Mouse (Mus musculus) hindbrain, embryonic 13.5 days (tissue): ENCODE measurements at regions not wholly inside any gene's neighbourhood (a gene's known extent, or its start where the extent isn't known, plus 50 kb on each side); places are given as distances from the start of the nearest gene placed in this dataset.

Experiments
- ATAC-seq: fragments of 200-750 bp; cut with Nextera tagmentation; 2 replicates; pipeline ENCODE4 v1.8.0; 2017; ENCODE audit warnings: moderate TSS enrichment; ENCODE audit not compliant: low FRiP score
- H3K27ac ChIP-seq: fragments of 300-500 bp; sonication (generic); 2 replicates; pipeline ENCODE4 v1.5.1; 2015; ENCODE audit warnings: inconsistent platforms, mild to moderate bottlenecking, moderate library complexity
- H3K27me3 ChIP-seq: fragments of 300-500 bp; sonication (generic); 2 replicates; pipeline ENCODE4 v1.6.1; 2015; ENCODE audit warnings: mild to moderate bottlenecking, inconsistent platforms
- H3K36me3 ChIP-seq: fragments of 300-500 bp; sonication (generic); 2 replicates; pipeline ENCODE4 v1.6.1; 2015; ENCODE audit warnings: mild to moderate bottlenecking, inconsistent platforms
- H3K4me1 ChIP-seq: fragments of 300-500 bp; sonication (generic); replicated peaks from 2 replicates; pipeline ENCODE4 v1.6.1; 2015; ENCODE audit warnings: inconsistent platforms
- H3K4me2 ChIP-seq: fragments of 300-500 bp; sonication (generic); 2 replicates; pipeline ENCODE4 v1.6.1; 2015; ENCODE audit warnings: inconsistent platforms, mild to moderate bottlenecking, moderate library complexity
- H3K4me3 ChIP-seq: fragments of 300-500 bp; sonication (generic); 2 replicates; pipeline ENCODE4 v1.5.1; 2015; ENCODE audit warnings: mild to moderate bottlenecking, inconsistent platforms
- H3K9ac ChIP-seq: fragments of 300-500 bp; sonication (generic); 2 replicates; pipeline ENCODE4 v1.6.1; 2015; ENCODE audit warnings: mild to moderate bottlenecking, inconsistent platforms
- H3K9me3 ChIP-seq: fragments of 300-500 bp; sonication (generic); 2 replicates; pipeline ENCODE4 v1.6.1; 2016; ENCODE audit warnings: inconsistent platforms
- WGBS: fragments of 180-500 bp; shearing (Covaris S2); methylation state at CpG from one replicate; pipeline ENCODE4 v1.1.7; 2015; 5-methylcytosine and 5-hydroxymethylcytosine counted together

- no peaks in the 10 kb centered on the region for H3K9me3 ChIP-seq
- H3K27ac ChIP-seq, result no peak overlapping the region
- H3K9ac ChIP-seq, result no peak overlapping the region
- H3K27me3 ChIP-seq, result no peaks in the 10 kb centered on the region
- H3K4me1 ChIP-seq, result peaks cover 13% of the 10 kb centered on the region
- ATAC-seq, result no peak
- WGBS, result 94% methylated on average over 5 of the region's 5 CpGs
- no peak overlapping the region for H3K4me2 ChIP-seq
- no peaks in the 10 kb centered on the region for H3K36me3 ChIP-seq
- no peak overlapping the region for H3K4me3 ChIP-seq
Measured at GRCm38 (mm10) chr12:12882931-12883553, 58.7 kb downstream of the Mycn start.

- peaks cover 19% of the 10 kb centered on the region for H3K4me1 ChIP-seq
- 91% methylated on average over 2 of the region's 2 CpGs for WGBS
- no peaks in the 10 kb centered on the region for H3K9me3 ChIP-seq
- H3K27ac ChIP-seq, result peak overlapping the region; percentile 68; the same call in 1 of the 2 replicates
- peak; percentile 4; the same call in 1 of the 2 replicates for ATAC-seq
- no peak overlapping the region for H3K4me2 ChIP-seq
- H3K4me3 ChIP-seq, result no peak overlapping the region
- H3K36me3 ChIP-seq, result no peaks in the 10 kb centered on the region
- H3K9ac ChIP-seq, result no peak overlapping the region
- H3K27me3 ChIP-seq, result no peaks in the 10 kb centered on the region
Measured at GRCm38 (mm10) chr12:12878031-12878430, 63.7 kb downstream of the Mycn start.

DNA sequence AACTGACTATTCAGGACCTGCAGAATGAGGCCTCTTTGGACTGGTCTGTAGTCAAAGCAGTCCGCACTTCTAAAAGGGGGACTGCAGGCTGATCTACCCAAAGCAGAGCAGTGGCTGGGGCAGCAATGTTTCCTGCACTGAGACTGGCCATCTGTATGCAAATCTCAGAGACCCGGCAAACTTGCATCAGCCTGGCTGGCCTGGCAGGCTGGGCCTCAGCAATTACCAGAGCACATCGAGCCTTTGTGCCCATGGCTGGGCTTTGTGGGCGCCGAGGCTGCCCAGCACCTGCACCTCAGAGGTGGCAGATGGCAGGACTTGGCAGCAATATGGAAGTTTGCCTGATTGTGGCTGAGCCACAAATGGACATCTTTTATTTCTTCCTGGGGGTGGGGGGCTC, 64.2 kb downstream of the Mycn start:
- Histone ChIP-seq H3K27me3 (no peaks in the 10 kb centered on the region), H3K4me3 (no peak overlapping the region), H3K27ac (peak overlapping the region; percentile 68), H3K4me2 (no peak overlapping the region), H3K36me3 (no peaks in the 10 kb centered on the region), H3K4me1 (peaks cover 20% of the 10 kb centered on the region), H3K9ac (no peak overlapping the region), H3K9me3 (no peaks in the 10 kb centered on the region)
- WGBS, result 21% methylated on average over 5 of the region's 5 CpGs
- ATAC-seq, result peak; percentile 76

GRCm38 (mm10) chr12:12875976-12876745, 65.6 kb downstream of the Mycn start:
- peak; percentile 43; the same call in 1 of the 2 replicates for ATAC-seq
- Histone ChIP-seq H3K4me1 (peaks cover 26% of the 10 kb centered on the region), H3K27me3 (no peaks in the 10 kb centered on the region), H3K36me3 (no peaks in the 10 kb centered on the region), H3K4me2 (no peak overlapping the region), H3K9ac (no peak overlapping the region), H3K9me3 (no peaks in the 10 kb centered on the region), H3K27ac (peak overlapping the region; percentile 74), H3K4me3 (no peak overlapping the region)
- WGBS, result 62% methylated on average over 12 of the region's 12 CpGs

DNA sequence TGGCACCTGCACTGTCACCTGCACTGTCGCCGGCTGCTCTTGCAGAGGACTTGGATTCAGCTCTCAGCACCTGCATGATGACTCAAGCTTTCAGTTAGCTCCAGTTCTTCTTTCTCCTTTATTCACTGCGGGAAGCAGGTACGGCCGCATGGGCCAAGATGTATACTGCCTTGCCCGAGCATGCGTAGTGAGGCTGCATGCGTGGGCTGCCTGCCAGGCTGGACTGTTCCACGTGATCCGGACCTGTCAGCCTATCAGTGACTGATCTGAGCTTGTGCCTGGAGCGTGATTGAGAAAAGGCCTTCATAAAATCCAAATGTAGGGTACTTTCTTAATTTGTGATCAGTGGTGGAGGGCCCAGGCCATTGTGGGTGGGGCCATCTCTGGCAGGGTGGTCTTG, 68.2 kb downstream of the Mycn start:
- peaks cover 26% of the 10 kb centered on the region for H3K4me1 ChIP-seq
- H3K4me2 ChIP-seq, result no peak overlapping the region
- no peaks in the 10 kb centered on the region for H3K9me3 ChIP-seq
- no peak overlapping the region for H3K9ac ChIP-seq
- no peaks in the 10 kb centered on the region for H3K27me3 ChIP-seq
- ATAC-seq, result no peak
- WGBS, result 90% methylated on average over 11 of the region's 11 CpGs
- H3K4me3 ChIP-seq, result no peak overlapping the region
- no peak overlapping the region for H3K27ac ChIP-seq
- H3K36me3 ChIP-seq, result no peaks in the 10 kb centered on the region

DNA sequence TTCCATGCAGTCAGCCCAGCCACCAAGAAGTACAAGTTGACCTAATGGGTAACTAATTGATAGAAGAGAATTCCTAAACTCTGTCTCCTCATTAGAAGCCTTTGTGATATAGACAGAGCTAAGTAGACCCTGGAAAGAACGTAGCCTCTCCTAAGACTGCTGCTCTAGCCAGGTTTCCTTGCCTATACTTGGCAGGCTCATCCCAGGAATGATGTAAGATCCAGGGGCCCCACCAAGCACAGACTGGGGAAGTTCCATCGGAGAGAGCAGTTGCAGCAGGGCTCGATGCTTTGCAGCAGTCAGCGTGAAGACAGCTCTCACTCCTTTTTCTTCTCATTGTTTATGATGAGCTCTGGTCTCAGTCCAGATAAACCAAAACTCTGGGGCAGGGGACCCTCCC, 68.7 kb downstream of the Mycn start:
- Histone ChIP-seq H3K9ac (no peak overlapping the region), H3K9me3 (no peaks in the 10 kb centered on the region), H3K4me3 (no peak overlapping the region), H3K27me3 (no peaks in the 10 kb centered on the region), H3K4me2 (no peak overlapping the region), H3K36me3 (no peaks in the 10 kb centered on the region), H3K4me1 (peaks cover 26% of the 10 kb centered on the region), H3K27ac (no peak overlapping the region)
- 55% methylated on average over 4 of the region's 4 CpGs for WGBS
- ATAC-seq, result no peak

DNA sequence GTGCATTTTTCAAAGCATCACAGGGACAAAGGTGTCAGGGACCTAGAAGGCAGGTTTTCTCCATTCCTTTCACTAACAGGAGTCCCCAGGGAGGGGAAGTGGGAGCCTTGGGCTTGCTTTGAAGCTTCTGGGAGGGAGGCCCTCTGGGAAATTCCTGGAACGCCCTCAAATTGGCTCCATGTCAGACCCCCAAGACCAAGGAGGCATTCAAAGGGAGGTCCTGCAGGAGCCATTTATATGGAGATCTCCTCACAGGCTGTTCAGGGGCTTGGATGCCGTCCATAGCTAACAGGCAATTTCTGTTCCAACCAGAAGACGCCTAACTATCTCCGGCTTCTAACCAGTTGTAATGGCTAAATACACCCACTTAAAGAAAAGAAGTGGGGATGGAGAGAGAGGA, 70.4 kb downstream of the Mycn start:
- no peaks in the 10 kb centered on the region for H3K9me3 ChIP-seq
- 43% methylated on average over 4 of the region's 4 CpGs for WGBS
- peak; percentile 22; the same call in 1 of the 2 replicates for ATAC-seq
- no peaks in the 10 kb centered on the region for H3K27me3 ChIP-seq
- peaks cover 17% of the 10 kb centered on the region for H3K4me1 ChIP-seq
- H3K27ac ChIP-seq, result peak overlapping the region; percentile 30; the same call in 1 of the 2 replicates
- no peak overlapping the region for H3K4me2 ChIP-seq
- H3K9ac ChIP-seq, result no peak overlapping the region
- H3K4me3 ChIP-seq, result no peak overlapping the region
- H3K36me3 ChIP-seq, result no peaks in the 10 kb centered on the region

- H3K4me3 ChIP-seq, result no peak overlapping the region
- H3K9ac ChIP-seq, result no peak overlapping the region
- 62% methylated on average over 10 of the region's 10 CpGs for WGBS
- no peaks in the 10 kb centered on the region for H3K27me3 ChIP-seq
- H3K4me2 ChIP-seq, result no peak overlapping the region
- no peaks in the 10 kb centered on the region for H3K36me3 ChIP-seq
- H3K27ac ChIP-seq, result no peak overlapping the region
- no peak for ATAC-seq
- no peaks in the 10 kb centered on the region for H3K9me3 ChIP-seq
- H3K4me1 ChIP-seq, result peaks cover 1% of the 10 kb centered on the region
Measured at GRCm38 (mm10) chr12:12866590-12866989, 75.1 kb downstream of the Mycn start.

DNA sequence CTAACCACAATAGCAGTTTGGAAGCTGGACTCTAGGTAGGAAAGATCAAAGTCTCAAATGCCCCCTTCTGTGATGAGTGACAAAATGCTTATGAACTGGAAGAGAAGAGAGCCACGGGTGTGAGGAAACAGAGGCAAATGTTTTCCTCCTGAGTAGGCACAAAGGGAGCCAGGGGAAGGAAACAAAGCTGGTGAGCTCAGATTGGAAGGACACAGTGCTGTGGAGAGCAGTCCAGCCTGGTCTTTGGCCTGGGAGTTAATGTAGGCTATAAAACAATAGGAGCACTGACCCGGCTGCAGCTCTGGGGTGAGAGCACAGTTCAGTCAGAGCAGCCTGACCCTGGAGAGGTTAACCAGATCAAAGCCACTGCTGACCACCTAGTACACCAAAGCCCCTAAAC, 91.0 kb downstream of the Mycn start:
- whole genome bisulfite sequencing, result 11% methylated on average over 2 of the region's 2 CpGs
- Histone ChIP-seq H3K4me3 (no peak overlapping the region), H3K27ac (no peak overlapping the region), H3K9ac (no peak overlapping the region), H3K9me3 (no peaks in the 10 kb centered on the region), H3K36me3 (no peaks in the 10 kb centered on the region), H3K4me1 (no peaks in the 10 kb centered on the region), H3K27me3 (no peaks in the 10 kb centered on the region), H3K4me2 (no peak overlapping the region)
- no peak for ATAC-seq

DNA sequence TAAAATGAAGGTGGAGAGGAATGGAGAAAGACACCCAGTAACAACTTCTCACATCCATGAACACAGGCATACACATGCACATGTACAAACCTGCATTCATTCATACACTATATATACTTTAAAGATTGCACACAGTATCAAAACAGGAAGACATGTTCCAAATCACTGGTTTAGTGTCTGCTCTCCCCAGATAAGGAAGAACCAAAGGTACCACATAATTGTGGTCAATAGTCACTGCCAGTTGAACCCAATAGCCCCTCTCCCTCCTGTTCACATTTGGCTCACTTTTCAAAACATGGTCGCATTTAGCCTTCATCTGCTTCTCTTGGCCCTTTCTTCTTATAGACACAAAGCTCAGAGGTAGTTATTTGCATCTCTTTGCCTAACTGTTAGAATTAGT, 95.0 kb downstream of the Mycn start:
- Histone ChIP-seq H3K4me2 (no peak overlapping the region), H3K4me1 (peaks cover 6% of the 10 kb centered on the region), H3K9me3 (no peaks in the 10 kb centered on the region), H3K9ac (no peak overlapping the region), H3K27ac (no peak overlapping the region), H3K4me3 (no peak overlapping the region), H3K27me3 (peaks cover under 1% of the 10 kb centered on the region; the same call in 1 of the 2 replicates), H3K36me3 (no peaks in the 10 kb centered on the region)
- WGBS, result 54% methylated on average over 1 of the region's 1 CpGs
- ATAC-seq, result no peak

- Histone ChIP-seq H3K4me1 (peaks cover 20% of the 10 kb centered on the region), H3K4me2 (no peak overlapping the region), H3K27ac (0 out of 2 replicates have a peak overlapping the region, but pooled peaks have one; percentile 3), H3K27me3 (peaks cover 5% of the 10 kb centered on the region; the same call in 1 of the 2 replicates), H3K36me3 (no peaks in the 10 kb centered on the region), H3K9ac (no peak overlapping the region), H3K4me3 (no peak overlapping the region), H3K9me3 (no peaks in the 10 kb centered on the region)
- WGBS, result 34% methylated on average over 17 of the region's 17 CpGs
- no peak for ATAC-seq
Measured at GRCm38 (mm10) chr12:12842247-12842957, 99.3 kb downstream of the Mycn start.
